Mouse (Mus musculus) CH12.LX (cell line): ENCODE measurements at regions not wholly inside any gene's neighbourhood (a gene's known extent, or its start where the extent isn't known, plus 50 kb on each side); places are given as distances from the start of the nearest gene placed in this dataset.

ENCODE experiments used
- CHD1 ChIP-seq: IDR thresholded peaks from 2 replicates; pipeline ENCODE4 v1.6.1; 2012; ENCODE audit warnings: low read depth, low read length, improper control_type of control experiment, inconsistent platforms
- CTCF ChIP-seq, 2 experiments: IDR thresholded peaks in 1 of 2; conservative IDR thresholded peaks in 1 of 2; 2 replicates each; pipeline ENCODE4 v1.5.1; 2011 to 2012; ENCODE audit warnings: low read depth in 2 of 2, low read length in 2 of 2, improper control_type of control experiment in 1 of 2, inconsistent platforms in 1 of 2, mild to moderate bottlenecking in 1 of 2, moderate library complexity in 1 of 2
- ELF1 ChIP-seq: IDR thresholded peaks from 2 replicates; pipeline ENCODE4 v1.6.1; 2014; ENCODE audit warnings: low read depth, mild to moderate bottlenecking, inconsistent platforms, low read length, improper control_type of control experiment
- ETS1 ChIP-seq: conservative IDR thresholded peaks from 2 replicates; pipeline ENCODE4 v1.6.1; 2012; ENCODE audit warnings: low read depth, mild to moderate bottlenecking, inconsistent platforms, low read length, improper control_type of control experiment, moderate library complexity
- IRF4 ChIP-seq: IDR thresholded peaks from 2 replicates; pipeline ENCODE4 v1.6.1; 2014; ENCODE audit warnings: low read depth, mild to moderate bottlenecking, inconsistent platforms, low read length, improper control_type of control experiment
- NELFE ChIP-seq: IDR thresholded peaks from 2 replicates; pipeline ENCODE4 v1.6.1; 2011; ENCODE audit warnings: low read depth, low read length, improper control_type of control experiment
- POLR2A ChIP-seq: IDR thresholded peaks from 2 replicates; pipeline ENCODE4 v1.6.1; 2011; ENCODE audit warnings: low read depth, mild to moderate bottlenecking, improper control_type of control experiment, low read length
- TBP ChIP-seq: conservative IDR thresholded peaks from 2 replicates; pipeline ENCODE4 v1.6.1; 2011; ENCODE audit warnings: low read depth, low read length, improper control_type of control experiment
- USF1 ChIP-seq: IDR thresholded peaks from 2 replicates; pipeline ENCODE4 v1.6.1; 2014; ENCODE audit warnings: low read depth, mild to moderate bottlenecking, inconsistent platforms, low read length, improper control_type of control experiment
- ZKSCAN1 ChIP-seq: IDR thresholded peaks from 2 replicates; pipeline ENCODE4 v1.6.1; 2012; ENCODE audit warnings: low read depth, inconsistent platforms, low read length, improper control_type of control experiment, borderline replicate concordance
- ZMIZ1 ChIP-seq: IDR thresholded peaks from 2 replicates; pipeline ENCODE4 v1.6.1; 2012; ENCODE audit warnings: low read depth, mild to moderate bottlenecking, inconsistent platforms, low read length, improper control_type of control experiment

DNA sequence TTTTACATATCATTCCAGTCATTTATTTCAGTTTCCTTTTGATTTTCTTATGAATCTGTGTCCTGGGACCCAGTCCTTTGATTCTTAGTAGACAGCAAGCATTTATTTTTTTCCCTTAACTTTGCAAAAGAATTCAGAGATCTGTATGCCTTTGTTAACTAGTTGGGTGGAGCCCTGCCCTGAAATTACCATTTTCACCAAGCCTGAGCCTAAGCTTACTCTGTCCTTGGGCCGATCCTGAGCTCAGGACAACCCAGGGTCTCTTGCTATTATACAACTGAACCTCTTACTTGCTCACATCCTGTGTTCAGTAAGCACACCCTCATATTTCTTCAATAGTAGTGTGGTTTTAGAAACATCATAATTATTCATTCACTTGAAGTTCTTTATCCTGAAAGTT lies 132.7 kb upstream of the Pcdh10 start:
- no peak for TF ChIP-seq ETS1
- no peak for TF ChIP-seq ZMIZ1
- TF ChIP-seq POLR2A = no peak
- no peak for TF ChIP-seq ZKSCAN1
- TF ChIP-seq CTCF (conservative IDR thresholded peaks at IDR 0.05 in 1 of 2, IDR thresholded peaks at IDR 0.05 in 1 of 2; ENCODE audit: low read depth in 2 of 2, low read length in 2 of 2) = no peak
- no peak for TF ChIP-seq NELFE
- TF ChIP-seq ELF1 = no peak
- no peak for TF ChIP-seq USF1
- TF ChIP-seq CHD1 = no peak
- no peak for TF ChIP-seq IRF4
- no peak for TF ChIP-seq TBP
